Mouse (Mus musculus) central nervous system, embryonic 18 days (tissue): ENCODE data around the gene Gm44503. TPM values are rescaled to one million over a fixed set of nuclear protein-coding genes. Genes with fewer than 3 reads are reported as not detected.

Source experiments
- polyA plus RNA-seq: library from polyadenylated mRNA; depleted of rRNA; stranded (reverse); fragments of >200 nt; gene quantifications from 2 replicates; pipeline ENCODE4 v1.2.3, GENCODE M21; 2012; rRNA removed

Gm44503 gene
- polyA plus RNA-seq: 0.04 TPM in 1 of 2 replicates, not detected in the other

GRCm38 (mm10) chr9:72958521-72959450 is at the start of gene Gm44503, which contains the start of gene Dyx1c1:
Gene Gm44503, plus strand, starts transcription at chr9:72958852.
Gene Dyx1c1, plus strand, starts transcription at chr9:72958785.

DNA sequence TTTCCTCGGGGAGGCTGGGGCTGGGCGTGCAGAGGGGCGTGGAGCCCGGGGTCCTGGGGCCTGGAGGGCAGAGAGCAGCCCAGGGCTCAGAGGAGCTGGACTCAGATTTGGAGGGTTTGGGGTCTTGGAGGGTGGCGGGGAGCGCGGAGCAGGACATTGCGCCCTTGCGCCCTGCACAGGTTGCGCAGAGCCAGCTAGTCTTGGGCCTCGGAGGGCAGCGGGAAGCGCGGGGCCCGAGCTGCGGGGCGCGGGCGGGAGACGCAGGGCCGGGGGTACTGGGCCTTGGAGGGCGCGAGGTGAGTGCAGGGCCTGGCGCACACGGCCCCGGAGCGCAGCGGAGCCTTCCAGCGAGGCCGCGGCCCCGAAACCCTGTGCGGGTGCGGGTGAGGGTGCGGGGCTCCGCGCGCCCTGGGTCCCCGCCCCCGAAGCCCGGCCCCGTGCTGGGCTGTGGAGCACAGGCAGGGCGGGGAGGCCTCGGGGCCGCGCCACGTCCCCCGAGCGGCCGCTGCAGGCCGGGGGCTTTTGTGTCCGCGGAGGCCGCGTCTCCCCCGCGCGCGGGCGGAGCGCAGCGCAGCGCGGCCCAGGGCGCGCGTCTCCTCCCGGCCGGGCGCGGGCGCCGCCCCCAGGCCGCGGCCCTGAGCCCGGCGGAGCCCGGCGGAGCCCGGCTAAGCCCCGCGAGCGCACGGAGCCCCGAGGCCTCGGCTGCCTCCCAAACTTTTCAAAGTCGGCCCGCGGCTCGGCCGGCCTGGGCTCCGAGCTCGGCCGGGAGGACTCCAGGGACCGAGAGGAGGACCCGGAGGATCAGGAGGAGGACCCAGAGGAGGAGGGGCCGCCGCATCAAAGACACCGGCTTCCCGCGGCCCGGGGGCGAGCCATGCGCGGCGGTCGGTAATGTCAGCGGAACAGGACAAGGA is 33.4 kb upstream of the Gm44503 start, which contains the start of gene Pygo1:
Gene Pygo1 (plus strand): TSS at position 625 of the 914 bp plus-strand sequence.

GRCm38 (mm10) chr9:72985250-72986220 is 26.9 kb downstream of the Gm44503 start, which contains the start of the genes Ccpg1os and Ccpg1:
Gene Ccpg1os, minus strand, starts transcription at chr9:72985382.
Gene Ccpg1, plus strand, starts transcription at chr9:72985429.

DNA sequence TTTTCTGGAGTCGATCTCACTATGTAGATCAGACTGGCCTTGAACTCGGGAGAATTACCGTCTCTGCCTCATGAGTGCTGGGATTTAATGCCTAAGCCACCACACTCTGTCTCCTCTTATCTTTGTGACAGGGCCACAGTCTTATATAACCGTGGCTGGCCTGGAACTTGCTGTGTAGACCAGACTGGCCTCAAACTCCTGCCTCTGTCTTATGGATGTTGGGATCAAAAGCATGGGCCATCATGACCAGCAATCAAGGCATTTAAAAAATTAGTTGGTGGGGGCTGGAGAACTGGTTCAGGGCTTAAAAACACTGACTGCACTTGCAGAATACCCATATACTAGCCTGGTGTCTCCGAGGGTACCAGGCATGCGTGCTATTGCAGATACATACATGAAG is 81.4 kb downstream of the Gm44503 start, which contains the start of gene Pigb:
Gene Pigb (minus strand): TSS at position 299 of the 400 bp plus-strand sequence.

DNA sequence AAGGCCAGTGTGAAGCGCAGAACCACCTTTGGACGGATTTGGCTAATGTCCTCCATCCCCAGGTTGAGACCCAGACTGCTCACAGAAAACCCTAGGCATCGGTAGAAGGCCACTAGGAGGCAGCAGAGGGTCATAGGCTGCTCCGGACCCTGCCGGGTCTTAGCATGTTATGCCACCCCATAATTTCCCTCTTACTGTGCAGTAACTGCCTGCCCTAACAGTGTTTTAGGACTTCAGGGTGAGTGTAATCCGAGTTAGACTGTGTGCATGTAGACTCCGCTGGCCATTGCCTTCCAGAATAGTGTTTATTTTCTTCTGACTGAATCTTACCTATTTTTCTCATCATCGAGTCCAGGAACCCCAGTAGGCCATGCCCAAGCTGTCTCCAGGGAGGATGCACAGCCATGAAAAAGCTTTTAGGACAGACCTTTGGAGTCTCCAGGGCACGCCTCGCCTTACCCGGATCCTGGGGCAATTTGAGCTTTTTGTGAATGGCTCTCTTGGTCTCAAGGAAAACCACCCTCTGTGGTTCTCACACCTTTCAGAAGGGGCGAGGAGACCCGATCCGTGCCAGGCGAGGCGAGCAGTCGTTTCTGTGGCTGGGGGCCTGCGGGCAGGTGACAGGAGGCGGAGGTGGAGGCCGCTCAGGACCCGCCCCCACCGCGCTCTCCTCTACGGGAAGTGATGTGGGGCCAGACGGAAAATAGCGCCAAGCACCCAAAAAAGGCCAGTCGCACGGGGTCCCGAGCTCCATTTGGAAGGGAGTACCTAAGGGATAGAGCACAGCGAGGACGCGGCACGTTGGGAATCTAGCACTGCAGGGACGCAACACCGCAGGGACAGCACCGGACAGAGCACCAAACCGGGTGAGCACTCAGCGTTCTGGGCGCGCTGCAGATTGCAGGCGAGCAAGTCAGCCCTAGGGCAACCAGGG is 85.8 kb downstream of the Gm44503 start, which contains the start of gene Rab27a:
Gene Rab27a (plus strand): TSS at position 709 of the 934 bp plus-strand sequence.

Other genes starting within 250 kb of the Gm44503 start
- 0.32 and 0.55 TPM in 2 replicates for gene Prtg, start 152.0 kb upstream of the Gm44503 start, polyA plus RNA-seq
- 15.1 and 16.1 TPM in 2 replicates for gene Pygo1, start 33.2 kb upstream of the Gm44503 start, polyA plus RNA-seq
- gene Dyx1c1, start 67 bp upstream of the Gm44503 start, polyA plus RNA-seq: 2.3 and 2.7 TPM in 2 replicates
- gene Ccpg1os, start 26.5 kb downstream of the Gm44503 start, polyA plus RNA-seq: 16.9 and 19.7 TPM in 2 replicates
- 32.3 and 32.6 TPM in 2 replicates for gene Ccpg1, start 26.6 kb downstream of the Gm44503 start, polyA plus RNA-seq
- gene Pigb, start 81.5 kb downstream of the Gm44503 start, polyA plus RNA-seq: 16.4 and 17.3 TPM in 2 replicates
- 2.4 and 2.6 TPM in 2 replicates for gene Rab27a, start 86.0 kb downstream of the Gm44503 start, polyA plus RNA-seq
- 0.08 and 0.40 TPM in 2 replicates for gene Khdc3, start 143.0 kb downstream of the Gm44503 start, polyA plus RNA-seq
- not detected in 2 replicates for gene Gm20509, start 143.6 kb downstream of the Gm44503 start, polyA plus RNA-seq
- 73.3 and 74.5 TPM in 2 replicates for gene Rsl24d1, start 154.6 kb downstream of the Gm44503 start, polyA plus RNA-seq